Mouse (Mus musculus): ENCODE data around the gene Hacl1. TPM values are rescaled to one million over a fixed set of nuclear protein-coding genes. Genes with fewer than 3 reads are reported as not detected.
"Not testable (repeated sequence)": the region's sequence is repeated elsewhere in the genome, so short reads cannot be mapped to it uniquely, and the experiment has no call there.

Hacl1 gene
- total RNA-seq, 1 experiment from 2014 or later = 27.5 TPM

- ATAC-seq (replicated peaks; ENCODE audit: low read depth, poor library complexity, severe bottlenecking) = peak; percentile 13; the same call in 1 of the 2 replicates
These were observed 4.0 kb upstream of the Hacl1 start for GRCm38 (mm10) chr14:31644931-31645547.

GRCm38 (mm10) chr14:31644183-31644830 is 3.2 kb upstream of the Hacl1 start:
- no peak for ATAC-seq (replicated peaks; ENCODE audit: low read depth, poor library complexity, severe bottlenecking)

GRCm38 (mm10) chr14:31641506-31642155 is 545 bp upstream of the Hacl1 start:
- no peak for ATAC-seq (replicated peaks; ENCODE audit: low read depth, poor library complexity, severe bottlenecking)

GRCm38 (mm10) chr14:31640346-31640889 is 668 bp downstream of the Hacl1 start, which contains the start of gene Gm49387:
TSS of gene Gm49387 (minus strand) at chr14:31640878.
- ATAC-seq (replicated peaks; ENCODE audit: low read depth, poor library complexity, severe bottlenecking) = no peak; the same call in none of the 2 replicates

DNA sequence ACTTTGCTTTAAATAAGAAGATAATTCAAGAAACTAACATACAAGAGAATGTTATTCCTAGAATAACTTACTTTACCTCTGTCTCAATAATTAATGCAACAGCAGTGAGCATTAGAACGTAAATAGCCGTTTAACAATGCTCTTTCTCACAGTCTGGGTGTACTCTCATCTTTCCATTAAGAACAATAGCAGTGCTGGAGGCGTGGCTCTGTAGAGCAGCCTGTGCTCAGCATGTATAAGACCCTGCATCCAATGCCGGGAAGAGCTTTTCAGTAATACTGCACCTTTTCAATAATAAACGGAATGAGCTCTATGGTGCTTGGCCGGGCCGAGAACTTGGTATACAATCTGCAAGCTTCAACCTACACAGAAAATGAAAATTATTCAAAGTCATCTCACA is 10.4 kb downstream of the Hacl1 start:
- no peak for ATAC-seq (replicated peaks; ENCODE audit: low read depth, poor library complexity, severe bottlenecking)

GRCm38 (mm10) chr14:31622748-31623147 is 18.3 kb downstream of the Hacl1 start:
- no peak for ATAC-seq (replicated peaks; ENCODE audit: low read depth, poor library complexity, severe bottlenecking)

DNA sequence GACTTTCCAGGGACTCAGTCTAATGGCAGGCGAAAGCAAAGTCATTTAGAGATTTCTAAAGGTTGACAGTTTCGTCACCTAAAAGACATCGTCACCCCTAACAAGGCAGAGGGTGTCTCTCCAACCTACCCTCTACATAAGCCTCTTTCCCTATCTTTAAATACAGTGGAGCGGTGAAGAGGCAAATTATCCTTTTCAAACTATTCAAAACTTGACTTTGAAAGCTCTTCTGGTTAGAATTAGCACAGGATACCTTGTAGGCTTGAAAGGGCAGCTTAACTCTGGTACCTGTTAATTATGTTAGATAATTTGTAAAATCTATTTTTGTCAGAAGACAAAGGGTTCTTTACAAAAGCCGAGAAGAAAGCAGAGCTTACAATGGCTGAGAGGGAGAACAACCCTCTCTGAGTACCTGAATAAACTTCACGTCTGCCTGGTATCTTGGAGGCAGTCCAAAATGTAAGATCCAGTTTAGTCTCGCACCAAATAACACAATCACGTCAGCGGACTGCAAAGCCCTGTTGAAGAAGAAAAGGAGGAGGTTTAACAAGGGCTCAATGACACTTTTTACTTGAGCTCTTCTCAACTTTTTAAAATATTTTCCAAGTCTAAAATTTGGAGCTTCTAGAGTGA is 20.4 kb downstream of the Hacl1 start:
- ATAC-seq (replicated peaks; ENCODE audit: low read depth, poor library complexity, severe bottlenecking) = no peak

GRCm38 (mm10) chr14:31617997-31618396 is 23.1 kb downstream of the Hacl1 start:
- peak; percentile 81 for ATAC-seq (replicated peaks; ENCODE audit: low read depth, poor library complexity, severe bottlenecking)

DNA sequence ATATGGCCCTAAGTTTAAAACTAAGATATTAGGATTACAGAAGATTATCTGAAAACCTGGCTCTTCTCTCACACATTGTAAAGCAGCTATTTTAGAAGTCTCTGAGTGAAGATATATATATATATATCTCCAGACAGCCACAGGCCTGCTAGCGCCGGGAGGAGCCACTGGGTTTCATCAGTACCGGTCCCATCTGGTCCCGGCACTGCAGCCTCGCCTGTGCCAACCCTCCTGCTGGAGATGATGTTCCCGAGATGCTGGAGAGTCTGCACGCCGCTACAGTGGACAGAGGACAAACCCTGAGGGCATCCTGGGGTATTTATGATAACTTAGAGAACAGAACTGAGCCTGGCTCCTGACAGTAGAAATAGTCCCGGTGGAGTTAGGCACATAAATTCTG is 23.9 kb downstream of the Hacl1 start:
- ATAC-seq (replicated peaks; ENCODE audit: low read depth, poor library complexity, severe bottlenecking) = no peak

DNA sequence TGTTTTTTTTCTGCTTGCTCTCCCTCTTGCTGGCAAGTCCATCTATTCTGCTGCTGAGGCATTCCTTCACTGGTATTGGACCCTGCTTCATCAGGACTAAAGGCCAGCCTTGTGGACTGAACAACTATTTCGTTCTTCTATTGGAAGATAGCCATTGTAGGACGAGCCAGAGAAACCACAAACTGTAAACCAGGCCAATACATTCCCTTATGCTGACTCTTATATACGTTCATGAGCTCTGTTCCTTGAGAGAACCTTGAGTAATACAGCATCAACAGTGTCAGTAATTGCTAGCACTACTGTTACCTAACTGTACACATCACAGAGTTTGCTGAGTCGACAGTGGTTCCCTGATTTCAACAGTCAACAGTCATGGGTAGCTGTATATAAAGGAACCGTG is 27.4 kb downstream of the Hacl1 start:
- no peak for ATAC-seq (replicated peaks; ENCODE audit: low read depth, poor library complexity, severe bottlenecking)

- no peak for ATAC-seq (replicated peaks; ENCODE audit: low read depth, poor library complexity, severe bottlenecking)
These were observed 29.1 kb downstream of the Hacl1 start for GRCm38 (mm10) chr14:31611986-31612385.

DNA sequence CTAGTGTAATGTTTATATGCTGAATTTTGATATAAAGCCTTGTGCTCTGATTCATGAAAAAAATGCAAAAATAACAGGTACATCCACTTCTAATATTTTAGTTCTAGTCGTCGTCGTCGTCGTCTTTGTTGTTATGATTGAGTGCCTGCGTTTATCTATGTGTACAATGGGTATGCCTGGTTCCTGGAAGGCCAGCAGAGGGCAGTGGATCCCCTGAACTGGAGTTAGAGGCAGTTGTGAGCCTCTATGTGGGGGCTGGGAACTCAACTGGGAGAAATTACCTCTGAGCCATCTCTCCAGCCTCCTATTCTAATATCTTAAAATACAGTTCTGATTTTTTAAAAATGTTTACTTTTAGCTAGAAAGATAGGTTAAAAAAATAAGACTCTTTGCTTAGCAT is 35.6 kb downstream of the Hacl1 start:
- no peak for ATAC-seq (replicated peaks; ENCODE audit: low read depth, poor library complexity, severe bottlenecking)

DNA sequence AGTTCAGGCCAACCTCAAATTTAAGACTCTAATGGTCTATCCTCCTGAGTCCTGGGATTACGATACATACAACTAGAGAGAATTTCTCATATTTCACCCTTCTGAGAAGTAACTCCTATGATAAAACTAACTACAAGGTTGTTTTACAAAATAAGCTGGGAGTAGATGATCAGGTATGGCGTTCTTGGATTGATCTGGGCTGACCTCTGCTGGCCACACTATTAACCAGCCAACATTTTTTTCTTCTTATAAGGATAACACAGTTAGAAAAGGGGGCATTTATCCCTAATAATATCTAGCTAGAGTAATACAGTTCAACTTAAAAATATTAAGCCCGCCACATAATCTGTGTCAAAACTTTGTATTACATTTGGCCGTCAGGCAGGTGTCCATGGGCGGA is 36.2 kb downstream of the Hacl1 start:
- peak; percentile 53; the same call in 1 of the 2 replicates for ATAC-seq (replicated peaks; ENCODE audit: low read depth, poor library complexity, severe bottlenecking)

- ATAC-seq (replicated peaks; ENCODE audit: low read depth, poor library complexity, severe bottlenecking) = not testable (repeated sequence)
These were observed 38.5 kb downstream of the Hacl1 start for GRCm38 (mm10) chr14:31602616-31602979.

DNA sequence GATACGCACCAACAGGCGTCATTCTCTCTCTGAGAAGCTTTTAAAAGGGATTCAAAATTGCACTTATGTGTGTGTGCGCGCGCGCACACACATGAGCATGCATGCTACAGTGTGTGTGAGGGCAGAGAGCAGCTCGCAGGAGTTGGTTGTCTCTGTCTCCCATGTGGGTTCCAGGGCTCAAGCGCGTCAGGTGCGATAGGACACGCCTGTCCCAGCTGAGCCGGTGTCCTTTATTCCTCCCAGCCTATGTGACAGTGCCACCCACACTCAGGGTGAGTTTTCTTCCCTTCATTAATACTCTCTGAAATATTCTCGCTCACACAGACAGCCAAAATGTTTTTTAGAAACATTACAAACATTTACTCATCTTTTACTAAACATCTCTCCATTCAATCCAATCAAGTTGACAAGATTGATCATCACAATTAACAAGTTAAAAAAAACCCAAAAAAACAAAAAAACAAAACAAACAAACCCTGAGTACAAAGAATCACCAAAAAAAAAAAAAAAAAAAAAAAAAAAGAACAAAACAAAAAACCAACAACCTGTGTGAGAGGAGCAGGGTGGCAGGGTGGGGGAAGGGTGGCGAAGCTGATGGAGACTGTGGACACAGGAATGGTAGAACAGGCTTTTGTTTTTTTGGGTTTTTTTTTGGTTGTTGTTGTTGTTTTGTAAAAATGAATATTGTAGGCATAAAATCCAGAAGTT is 39.0 kb downstream of the Hacl1 start:
- no peak for ATAC-seq (replicated peaks; ENCODE audit: low read depth, poor library complexity, severe bottlenecking)

- no peak for ATAC-seq (replicated peaks; ENCODE audit: low read depth, poor library complexity, severe bottlenecking)
These were observed 43.6 kb downstream of the Hacl1 start for GRCm38 (mm10) chr14:31597446-31597845.

- ATAC-seq (replicated peaks; ENCODE audit: low read depth, poor library complexity, severe bottlenecking) = peak; percentile 63
These were observed 44.7 kb downstream of the Hacl1 start for GRCm38 (mm10) chr14:31596408-31596807.

- ATAC-seq (replicated peaks; ENCODE audit: low read depth, poor library complexity, severe bottlenecking) = no peak
These were observed 46.4 kb downstream of the Hacl1 start for GRCm38 (mm10) chr14:31594693-31595092.

- peak; percentile 86 for ATAC-seq (replicated peaks; ENCODE audit: low read depth, poor library complexity, severe bottlenecking)
These were observed 48.0 kb downstream of the Hacl1 start for GRCm38 (mm10) chr14:31593036-31593435.

GRCm38 (mm10) chr14:31591243-31591642 is 49.8 kb downstream of the Hacl1 start, which contains the start of gene Colq:
TSS of gene Colq (minus strand) at chr14:31591343.
- ATAC-seq (replicated peaks; ENCODE audit: low read depth, poor library complexity, severe bottlenecking) = no peak

Data from common myeloid progenitor, adult 5-6 weeks (primary cell).